Mouse (Mus musculus) forebrain, postnatal 0 days (tissue): ENCODE results near the gene Mrps30. TPM values are rescaled to one million over a fixed set of nuclear protein-coding genes. Genes with fewer than 3 reads are reported as not detected.

ENCODE experiments used
- ATAC-seq: fragments of 200-750 bp; cut with Nextera tagmentation; 2 replicates; pipeline ENCODE4 v1.8.0; 2017; ENCODE audit warnings: mild to moderate bottlenecking, moderate library complexity
- DNase-seq: peaks from one replicate; pipeline ENCODE4 v3.0.0-alpha.2; 2015
- H3K27ac ChIP-seq: fragments of 300-500 bp; sonication (generic); 2 replicates; pipeline ENCODE4 v1.5.1; 2014; ENCODE audit warnings: low read depth, mild to moderate bottlenecking, antibody characterized with exemption, low read length, moderate library complexity, mixed read lengths
- H3K27me3 ChIP-seq: fragments of 300-500 bp; sonication (generic); 2 replicates; pipeline ENCODE4 v1.6.1; 2014; ENCODE audit warnings: mild to moderate bottlenecking, low read length, mixed read lengths; ENCODE audit not compliant: insufficient read depth
- H3K36me3 ChIP-seq: fragments of 300-500 bp; sonication (generic); 2 replicates; pipeline ENCODE4 v1.6.1; 2014; ENCODE audit warnings: mild to moderate bottlenecking, moderate library complexity; ENCODE audit not compliant: insufficient read depth
- H3K4me1 ChIP-seq: fragments of 300-500 bp; sonication (generic); 2 replicates; pipeline ENCODE4 v1.6.1; 2014; ENCODE audit warnings: antibody characterized with exemption; ENCODE audit not compliant: insufficient read depth
- H3K4me2 ChIP-seq: fragments of 300-500 bp; sonication (generic); 2 replicates; pipeline ENCODE4 v1.6.1; 2014; ENCODE audit warnings: low read depth, mild to moderate bottlenecking, moderate library complexity
- H3K4me3 ChIP-seq: fragments of 300-500 bp; sonication (generic); 2 replicates; pipeline ENCODE4 v1.5.1; 2014; ENCODE audit warnings: low read depth, low read length, mixed read lengths
- H3K9ac ChIP-seq: fragments of 300-500 bp; sonication (generic); 2 replicates; pipeline ENCODE4 v1.6.1; 2014; ENCODE audit warnings: mild to moderate bottlenecking
- H3K9me3 ChIP-seq: fragments of 300-500 bp; sonication (generic); 2 replicates; pipeline ENCODE4 v1.6.1; 2016; ENCODE audit warnings: low read length
- CTCF ChIP-seq: sonication (generic); IDR thresholded peaks from 2 replicates; pipeline ENCODE4 v1.5.1; 2016; ENCODE audit warnings: antibody characterized with exemption, control low read depth, low read depth
- WGBS: fragments of 180-500 bp; shearing (Covaris S2); extraction: QIAGEN DNeasy Blood & Tissue Kit; methylation state at CpG from one replicate; pipeline ENCODE4 v1.1.7; 2014; 5-methylcytosine and 5-hydroxymethylcytosine counted together
- polyA plus RNA-seq: library from polyadenylated mRNA; unstranded; fragments of >200 nt; fragmentation: Nextera tagmentation; extraction: Ambion mirVana; gene quantifications from 2 replicates; pipeline ENCODE4 v1.2.1, GENCODE M21; 2015
- total RNA-seq: library from RNA; depleted of rRNA; stranded (reverse); fragments of >200 nt; gene quantifications from 2 replicates; pipeline ENCODE4 v1.2.3, GENCODE M21; 2014; rRNA removed

Mrps30 gene
- 20.5 and 24.2 TPM in 2 replicates for total RNA-seq
- 31.1 and 37.5 TPM in 2 replicates for polyA plus RNA-seq

DNA sequence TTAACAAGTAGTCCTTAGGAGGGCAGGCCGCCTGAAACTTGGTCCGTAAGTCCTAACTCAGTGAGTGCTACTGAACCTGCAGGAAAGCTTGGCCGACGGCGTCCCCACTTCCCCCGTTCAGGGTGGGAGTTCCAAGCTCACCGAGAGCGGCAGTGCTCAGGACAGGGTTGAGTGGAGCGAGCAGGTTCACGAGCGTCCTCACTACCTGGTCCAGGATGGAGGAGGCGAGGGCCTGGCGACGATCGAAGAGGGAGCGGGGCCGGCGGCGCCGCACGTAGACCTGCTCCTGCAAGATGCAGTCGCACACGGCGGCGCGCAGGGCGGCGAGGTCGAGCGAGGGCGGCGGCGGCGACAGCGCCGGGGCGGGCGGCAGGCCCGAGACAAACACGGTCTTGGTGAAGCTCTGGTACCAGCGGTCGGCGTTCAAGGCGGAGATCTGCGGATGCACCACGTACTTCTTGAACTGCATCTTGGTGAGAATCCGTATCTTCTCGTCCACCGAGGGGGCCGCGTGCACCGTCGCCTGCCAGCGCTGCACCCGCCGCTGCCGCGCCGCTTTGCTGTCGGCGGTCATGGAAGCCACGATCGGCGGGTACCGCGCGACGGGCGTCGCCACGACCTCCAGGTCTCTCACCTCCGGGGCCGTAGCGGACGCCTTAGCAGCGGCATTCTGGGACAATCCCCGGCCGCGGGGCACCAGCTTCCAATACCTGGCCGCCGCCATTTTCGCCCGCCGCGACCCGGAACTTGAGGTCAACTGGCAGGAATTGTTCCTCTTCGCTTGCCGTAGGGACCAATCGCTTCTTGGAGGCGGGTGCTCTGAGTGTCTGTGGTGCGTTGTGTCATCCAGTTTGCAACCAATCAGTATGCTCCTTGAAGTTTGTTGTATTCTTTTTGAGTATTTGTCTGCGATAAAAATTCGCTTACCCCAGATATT is at the start of gene Mrps30, which contains the start of gene B430218F22Rik:
Mrps30 (minus strand) TSS at position 742 of the 937 bp plus-strand sequence.
B430218F22Rik (plus strand) TSS at position 120 of the 937 bp plus-strand sequence.
- peaks cover 12% of the 10 kb centered on the region for H3K36me3 ChIP-seq
- 3% methylated on average over 93 of the region's 93 CpGs for WGBS
- H3K27me3 ChIP-seq: no peaks in the 10 kb centered on the region
- DNase-seq (peak; percentile 96), ATAC-seq (peak; percentile 99)
- H3K9me3 ChIP-seq: no peaks in the 10 kb centered on the region
- H3K9ac ChIP-seq: peak within 1 kb of the TSS; percentile 73
- peak within 1 kb of the TSS; percentile 92 for H3K4me2 ChIP-seq
- no peak for TF ChIP-seq CTCF
- no peaks in the 10 kb centered on the region for H3K4me1 ChIP-seq
- H3K4me3 ChIP-seq: peak within 1 kb of the TSS; percentile 84
- H3K27ac ChIP-seq: peak within 1 kb of the TSS; percentile 80

DNA sequence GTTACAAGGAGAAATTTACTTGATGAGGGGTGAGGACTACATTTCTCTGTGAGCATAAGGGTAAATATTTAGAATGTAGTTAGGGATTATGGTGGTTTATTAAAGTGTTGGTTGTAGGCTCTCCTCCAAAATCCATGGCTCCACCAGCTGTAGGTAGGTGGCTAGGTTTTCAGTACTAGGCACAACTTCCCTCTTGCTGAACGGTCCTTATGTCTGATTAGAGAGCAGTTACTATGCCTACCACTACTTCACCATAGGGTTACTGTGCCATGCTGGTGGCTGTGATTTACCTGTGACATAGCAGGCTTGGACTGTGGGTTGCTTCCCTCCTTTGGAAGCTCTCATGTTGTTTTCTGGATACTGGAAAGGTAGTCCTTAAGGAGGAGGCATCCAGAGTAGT is 33.8 kb upstream of the Mrps30 start:
- H3K27ac ChIP-seq: no peak overlapping the region
- no peaks in the 10 kb centered on the region for H3K9me3 ChIP-seq
- H3K27me3 ChIP-seq: no peaks in the 10 kb centered on the region
- ATAC-seq: no peak
- H3K4me1 ChIP-seq: no peaks in the 10 kb centered on the region
- no peak overlapping the region for H3K4me3 ChIP-seq
- no peak for TF ChIP-seq CTCF
- WGBS: 88% methylated on average over 1 of the region's 1 CpGs
- H3K36me3 ChIP-seq: no peaks in the 10 kb centered on the region
- no peak overlapping the region for H3K9ac ChIP-seq
- H3K4me2 ChIP-seq: no peak overlapping the region
- no peak for DNase-seq

GRCm38 (mm10) chr13:118420408-118420807 is 33.4 kb upstream of the Mrps30 start:
- DNase-seq: no peak
- H3K4me3 ChIP-seq: no peak overlapping the region
- no peaks in the 10 kb centered on the region for H3K9me3 ChIP-seq
- TF ChIP-seq CTCF: no peak
- no peak overlapping the region for H3K9ac ChIP-seq
- no peaks in the 10 kb centered on the region for H3K36me3 ChIP-seq
- no peak for ATAC-seq
- no peaks in the 10 kb centered on the region for H3K4me1 ChIP-seq
- no peak overlapping the region for H3K4me2 ChIP-seq
- no peaks in the 10 kb centered on the region for H3K27me3 ChIP-seq
- WGBS: 85% methylated on average over 1 of the region's 1 CpGs
- no peak overlapping the region for H3K27ac ChIP-seq

GRCm38 (mm10) chr13:118418163-118418562 is 31.1 kb upstream of the Mrps30 start:
- Histone ChIP-seq H3K27ac (no peak overlapping the region), H3K9me3 (no peaks in the 10 kb centered on the region), H3K4me3 (no peak overlapping the region), H3K4me2 (no peak overlapping the region), H3K4me1 (no peaks in the 10 kb centered on the region), H3K36me3 (no peaks in the 10 kb centered on the region), H3K27me3 (no peaks in the 10 kb centered on the region), H3K9ac (no peak overlapping the region)
- ATAC-seq (peak; percentile 47; the same call in 1 of the 2 replicates), DNase-seq (peak; percentile 3)
- TF ChIP-seq CTCF: no peak
- 21% methylated on average over 4 of the region's 4 CpGs for WGBS

GRCm38 (mm10) chr13:118411297-118411992 is 24.4 kb upstream of the Mrps30 start:
- no peaks in the 10 kb centered on the region for H3K4me1 ChIP-seq
- TF ChIP-seq CTCF: no peak
- DNase-seq: no peak
- no peaks in the 10 kb centered on the region for H3K36me3 ChIP-seq
- 86% methylated on average over 6 of the region's 6 CpGs for WGBS
- H3K4me3 ChIP-seq: no peak overlapping the region
- H3K4me2 ChIP-seq: no peak overlapping the region
- H3K9ac ChIP-seq: no peak overlapping the region
- no peaks in the 10 kb centered on the region for H3K9me3 ChIP-seq
- ATAC-seq: no peak
- H3K27me3 ChIP-seq: no peaks in the 10 kb centered on the region
- H3K27ac ChIP-seq: no peak overlapping the region

DNA sequence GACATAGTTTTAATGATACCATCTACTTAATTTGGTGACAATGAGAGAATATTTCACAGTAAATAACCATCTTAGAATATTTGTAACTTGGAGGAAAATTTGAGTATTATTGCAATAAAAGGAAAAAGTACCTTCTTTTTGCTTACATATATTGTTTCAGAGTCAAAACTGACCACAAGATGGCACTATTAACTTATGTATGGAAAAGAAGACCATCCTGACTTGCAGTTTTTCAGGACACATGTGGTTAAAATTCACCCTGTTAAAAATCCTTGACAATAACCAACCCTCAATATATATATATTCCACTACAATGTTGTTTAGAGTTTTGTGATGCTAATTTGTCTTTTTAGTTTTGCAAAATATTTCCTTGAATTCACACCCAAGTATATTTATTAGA is 16.5 kb upstream of the Mrps30 start:
- DNase-seq: peak; percentile 75
- peak; percentile 78 for ATAC-seq
- Histone ChIP-seq H3K9me3 (no peaks in the 10 kb centered on the region), H3K4me1 (no peaks in the 10 kb centered on the region), H3K27ac (no peak overlapping the region), H3K4me2 (no peak overlapping the region), H3K4me3 (no peak overlapping the region), H3K36me3 (no peaks in the 10 kb centered on the region), H3K27me3 (no peaks in the 10 kb centered on the region), H3K9ac (no peak overlapping the region)
- TF ChIP-seq CTCF: peak; percentile 72

- no peak for TF ChIP-seq CTCF
- WGBS: 82% methylated on average over 6 of the region's 6 CpGs
- Histone ChIP-seq H3K9ac (no peak overlapping the region), H3K4me3 (no peak overlapping the region), H3K36me3 (no peaks in the 10 kb centered on the region), H3K27ac (no peak overlapping the region), H3K27me3 (no peaks in the 10 kb centered on the region), H3K4me1 (no peaks in the 10 kb centered on the region), H3K9me3 (no peaks in the 10 kb centered on the region), H3K4me2 (no peak overlapping the region)
- no peak for ATAC-seq
- no peak for DNase-seq
Measured at GRCm38 (mm10) chr13:118400340-118400739, 13.3 kb upstream of the Mrps30 start.
